ENCODE assay signal across 8 mouse cellular contexts in genomic region chr5:31297047-31297757, GRCm38 (mm10). TPM values are rescaled to one million over a fixed set of nuclear protein-coding genes. Genes with fewer than 3 reads are reported as not detected.
DNase-seq lines count a peak whose midpoint lies in the region; ATAC-seq and TF ChIP-seq lines count a peak whose summit lies in the region.
"Had no signal": no experiment of that assay in that cellular context is flagged by ENCODE, and none has a peak within 500 bp of the region (broad histone marks: within the 10 kb centered on the region; RNA-seq: fewer than 3 reads in every experiment).

TSS of gene Gckr (plus strand) at chr5:31297443.

- peak within 1 kb of the TSS; percentile 95; the same call in 1 of the 2 replicates for H3K4me2 ChIP-seq in embryonic facial prominence, embryonic 11.5 days (ENCODE audit: low read depth, low read length)
- H3K4me2 ChIP-seq in hindbrain, postnatal 0 days (ENCODE audit: low read depth, low read length): peak within 1 kb of the TSS; percentile 91
- H3K4me2 ChIP-seq in midbrain, embryonic 11.5 days: peak within 1 kb of the TSS; percentile 97; the same call in 1 of the 2 replicates

- DNase-seq in embryonic facial prominence, embryonic 11.5 days (ENCODE audit: low spot score): no peak
- no peak for DNase-seq in hindbrain, postnatal 0 days (ENCODE audit: low spot score)
- DNase-seq in midbrain, embryonic 11.5 days (ENCODE audit: low spot score, missing footprints): no peak
- no peak for DNase-seq in thymus, postnatal 10 days (ENCODE audit: low spot score in 2 of 2)
- no peak for DNase-seq in gastrocnemius, postnatal 10 days

- WGBS in embryonic facial prominence, embryonic 11.5 days: 76% methylated on average over 13 of the region's 13 CpGs
- 65% methylated on average over 13 of the region's 13 CpGs for WGBS in hindbrain, postnatal 0 days
- 81% methylated on average over 13 of the region's 13 CpGs for WGBS in midbrain, embryonic 11.5 days

- ATAC-seq in embryonic facial prominence, embryonic 11.5 days (replicated peaks; ENCODE audit: insufficient number of reproducible peaks, low FRiP score, low TSS enrichment, low read depth): no peak
- no peak for ATAC-seq in hindbrain, postnatal 0 days
- ATAC-seq in midbrain, embryonic 11.5 days (ENCODE audit: low FRiP score): no peak
- no peak for ATAC-seq in cerebellum, adult (ENCODE audit: insufficient number of reproducible peaks, low FRiP score, low TSS enrichment)

- H3K4me3 ChIP-seq in cortical plate, adult 2 months (ENCODE audit: insufficient read depth, low read length): peak within 1 kb of the TSS; percentile 84; the same call in 1 of the 2 replicates
- H3K4me3 ChIP-seq in embryonic facial prominence, embryonic 11.5 days (ENCODE audit: low read depth, low read length): no peak within 1 kb of the TSS; the same call in 1 of the 2 replicates
- peak within 1 kb of the TSS; percentile 85 for H3K4me3 ChIP-seq in hindbrain, postnatal 0 days (ENCODE audit: low read length)
- H3K4me3 ChIP-seq in midbrain, embryonic 11.5 days (ENCODE audit: low read depth, low read length): no peak within 1 kb of the TSS

- no peak for TF ChIP-seq POLR2A in cortical plate, adult 2 months (IDR thresholded peaks at IDR 0.05; ENCODE audit: extremely low read depth, insufficient read depth, low read length)

- no peaks in the 10 kb centered on the region for H3K9me3 ChIP-seq in embryonic facial prominence, embryonic 11.5 days (replicated peaks; ENCODE audit: control insufficient read depth, low read length)
- H3K9me3 ChIP-seq in hindbrain, postnatal 0 days (ENCODE audit: low read length): no peaks in the 10 kb centered on the region
- no peaks in the 10 kb centered on the region for H3K9me3 ChIP-seq in midbrain, embryonic 11.5 days (ENCODE audit: control insufficient read depth, low read length)

- H3K27ac ChIP-seq in cortical plate, adult 2 months (ENCODE audit: insufficient read depth, low read length): no peak within 1 kb of the TSS
- no peak within 1 kb of the TSS for H3K27ac ChIP-seq in embryonic facial prominence, embryonic 11.5 days (replicated peaks; ENCODE audit: low read depth, low read length)
- peak within 1 kb of the TSS; percentile 89; the same call in 1 of the 2 replicates for H3K27ac ChIP-seq in hindbrain, postnatal 0 days
- H3K27ac ChIP-seq in midbrain, embryonic 11.5 days (ENCODE audit: low read depth, low read length): no peak within 1 kb of the TSS

- H3K27me3 ChIP-seq in embryonic facial prominence, embryonic 11.5 days (ENCODE audit: control insufficient read depth, insufficient read depth, low read length): no peaks in the 10 kb centered on the region
- H3K27me3 ChIP-seq in hindbrain, postnatal 0 days (ENCODE audit: insufficient read depth, low read length): no peaks in the 10 kb centered on the region
- H3K27me3 ChIP-seq in midbrain, embryonic 11.5 days (ENCODE audit: control insufficient read depth, insufficient read depth, low read length): no peaks in the 10 kb centered on the region

- H3K9ac ChIP-seq in embryonic facial prominence, embryonic 11.5 days (replicated peaks; ENCODE audit: low read length): no peak within 1 kb of the TSS
- H3K9ac ChIP-seq in hindbrain, postnatal 0 days (replicated peaks; ENCODE audit: low read length): no peak within 1 kb of the TSS; the same call in 1 of the 2 replicates
- H3K9ac ChIP-seq in midbrain, embryonic 11.5 days (ENCODE audit: low read length): no peak within 1 kb of the TSS; the same call in 1 of the 2 replicates

- H3K4me1 ChIP-seq in cortical plate, adult 2 months (ENCODE audit: control insufficient read depth, insufficient read depth, low read length): peaks cover 3% of the 10 kb centered on the region; the same call in 1 of the 2 replicates
- no peaks in the 10 kb centered on the region for H3K4me1 ChIP-seq in embryonic facial prominence, embryonic 11.5 days (ENCODE audit: control insufficient read depth, insufficient read depth, low read length)
- H3K4me1 ChIP-seq in hindbrain, postnatal 0 days (ENCODE audit: insufficient read depth, low read length): peaks cover 4% of the 10 kb centered on the region; the same call in 1 of the 2 replicates
- H3K4me1 ChIP-seq in midbrain, embryonic 11.5 days (ENCODE audit: control insufficient read depth, insufficient read depth, low read length): peaks cover 11% of the 10 kb centered on the region

- TF ChIP-seq CTCF in cortical plate, adult 2 months (IDR thresholded peaks at IDR 0.05; ENCODE audit: extremely low read depth, insufficient read depth, low read length): no peak
- TF ChIP-seq CTCF in hindbrain, postnatal 0 days (IDR thresholded peaks at IDR 0.05; ENCODE audit: low read depth): no peak

- no peaks in the 10 kb centered on the region for H3K36me3 ChIP-seq in embryonic facial prominence, embryonic 11.5 days (replicated peaks; ENCODE audit: control insufficient read depth, insufficient read depth, low read depth, low read length)
- peaks cover 16% of the 10 kb centered on the region; the same call in 1 of the 2 replicates for H3K36me3 ChIP-seq in hindbrain, postnatal 0 days (ENCODE audit: insufficient read depth, low read length)
- no peaks in the 10 kb centered on the region for H3K36me3 ChIP-seq in midbrain, embryonic 11.5 days (ENCODE audit: control insufficient read depth, insufficient read depth, low read length)

RNA-seq across cellular contexts. Expression of gene Gckr, which starts in this region (rescaled TPM):
- polyA plus RNA-seq in cortical plate, adult 2 months (2012; rRNA removed): 0.53 and 0.98 TPM in 2 replicates
- 0.48 and 0.49 TPM in 2 replicates for polyA plus RNA-seq in embryonic facial prominence, embryonic 11.5 days (2014; fragmentation: Nextera tagmentation; extraction: Ambion mirVana)
- total RNA-seq in hindbrain, postnatal 0 days (2014; rRNA removed): 0.89 TPM in 1 of 2 replicates, not detected in the other
- polyA plus RNA-seq in hindbrain, postnatal 0 days (2015; fragmentation: Nextera tagmentation; extraction: Ambion mirVana): 0.56 and 0.93 TPM in 2 replicates
- 0.11 and 0.22 TPM in 2 replicates for polyA plus RNA-seq in midbrain, embryonic 11.5 days (2014; fragmentation: Nextera tagmentation; extraction: Ambion mirVana)
- total RNA-seq in gastrocnemius, postnatal 10 days (2021): under 1 TPM; 0.14 to 0.27 TPM
- total RNA-seq: gastrocnemius, adult 8-10 months had no signal

Comparison
In these comparisons a context has a peak if more than half of its experiments do, and no peak if none do; other contexts are left out.
1. H3K4me3 ChIP-seq: peak in cortical plate, adult 2 months (single experiment) and hindbrain, postnatal 0 days (single experiment); none in embryonic facial prominence, embryonic 11.5 days (single experiment) and midbrain, embryonic 11.5 days (single experiment).
2. Peak in every context shown above with its lines, with median percentiles within 50 percentile points of each other: H3K4me2 ChIP-seq.